Mouse (Mus musculus) heart, adult 11 months (tissue): ENCODE measurements around the gene Cfap77.
"Not testable (repeated sequence)": the region's sequence is repeated elsewhere in the genome, so short reads cannot be mapped to it uniquely, and the experiment has no call there.

Experiments
- DNase-seq: peaks from one replicate; pipeline ENCODE4 v3.0.0; 2022

Gene Cfap77

GRCm38 (mm10) chr2:29054991-29055390 lies at the start of gene Cfap77:
Gene Cfap77, minus strand, starts transcription at chr2:29055066.
- peak; percentile 96 for DNase-seq

DNA sequence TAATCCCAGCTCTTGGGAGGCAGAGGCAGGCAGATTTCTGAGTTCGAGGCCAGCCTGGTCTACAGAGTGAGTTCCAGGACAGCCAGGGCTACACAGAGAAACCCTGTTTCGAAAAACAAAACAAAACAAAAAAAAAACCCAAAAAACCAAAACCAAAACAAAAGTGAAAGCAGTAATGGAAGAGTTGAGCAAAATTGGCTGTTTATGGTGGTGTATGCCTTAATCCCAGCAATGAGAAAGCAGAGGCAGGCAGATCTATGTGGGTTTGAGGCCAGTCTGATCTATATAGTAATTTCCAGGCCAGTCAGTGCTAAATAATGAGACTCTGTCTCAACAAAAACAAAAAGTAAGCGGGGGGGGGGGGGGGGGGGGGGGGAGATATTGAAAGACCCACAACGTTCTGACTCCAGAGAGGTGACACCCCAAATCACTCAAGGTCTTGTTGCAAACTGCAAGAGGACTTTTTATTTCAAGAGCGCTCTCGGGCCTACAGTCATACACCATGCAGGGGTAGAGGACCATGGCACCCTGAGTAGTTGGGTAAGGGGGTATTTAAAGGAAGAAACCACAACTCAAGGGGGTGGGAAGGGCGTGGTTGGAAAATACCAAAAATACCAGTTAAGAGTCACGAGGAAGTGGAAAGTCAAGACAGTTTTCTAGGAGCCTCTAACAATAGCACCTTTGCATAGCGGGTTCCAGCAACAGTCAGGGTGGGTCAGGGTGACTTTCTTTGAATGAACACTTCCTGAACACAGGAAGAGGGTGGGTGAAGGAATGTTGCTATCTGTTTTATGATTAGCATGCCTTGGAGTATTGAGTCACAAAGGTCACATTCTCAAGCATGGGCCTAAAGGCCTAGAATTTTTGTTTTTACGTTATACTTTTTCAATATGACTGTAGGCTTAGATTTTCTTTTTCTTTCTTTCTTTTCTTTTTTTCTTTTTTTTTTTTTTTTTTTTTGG lies 47.8 kb upstream of the Cfap77 start:
- DNase-seq: peak; percentile 93

DNA sequence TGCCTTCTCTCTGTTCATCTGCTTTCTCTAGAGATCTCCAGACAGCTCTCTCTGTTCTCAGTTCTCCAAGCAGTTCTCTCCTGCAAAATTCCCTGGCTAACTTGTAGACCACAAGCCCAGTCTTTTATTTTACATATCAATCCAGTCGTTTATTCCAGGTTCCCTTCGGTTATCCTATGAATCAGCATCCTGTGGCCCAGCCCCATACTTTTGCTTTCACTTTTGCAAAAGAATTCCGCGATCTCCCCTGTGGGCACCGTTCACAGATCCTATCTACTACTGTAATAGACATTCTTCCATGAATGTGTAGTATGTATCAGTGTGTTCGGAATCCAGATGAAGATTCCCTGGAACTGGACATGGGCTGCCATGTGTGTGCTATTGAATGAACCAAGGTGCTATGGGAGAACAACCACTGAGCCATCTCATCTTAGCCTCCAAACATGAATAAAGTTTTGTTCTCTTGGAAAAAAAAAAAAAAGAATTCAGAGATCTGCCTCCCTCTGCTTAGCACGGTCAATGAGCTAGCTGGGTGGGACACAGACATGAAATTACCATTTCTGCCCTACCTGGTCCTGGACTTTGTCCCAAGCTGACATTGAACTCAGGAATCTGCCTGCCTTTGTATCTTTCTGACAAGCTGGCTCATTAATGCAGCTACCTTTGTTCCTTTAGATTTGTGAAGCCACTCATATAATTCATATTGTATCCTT lies 46.1 kb upstream of the Cfap77 start:
- DNase-seq: peak; percentile 91

- DNase-seq: no peak
Measured at GRCm38 (mm10) chr2:29099646-29100045, 44.8 kb upstream of the Cfap77 start.

GRCm38 (mm10) chr2:29098786-29099185 lies 43.9 kb upstream of the Cfap77 start:
- DNase-seq: peak; percentile 71

GRCm38 (mm10) chr2:29097955-29098354 lies 43.1 kb upstream of the Cfap77 start:
- not testable (repeated sequence) for DNase-seq

GRCm38 (mm10) chr2:29097465-29097864 lies 42.6 kb upstream of the Cfap77 start:
- no peak for DNase-seq

DNA sequence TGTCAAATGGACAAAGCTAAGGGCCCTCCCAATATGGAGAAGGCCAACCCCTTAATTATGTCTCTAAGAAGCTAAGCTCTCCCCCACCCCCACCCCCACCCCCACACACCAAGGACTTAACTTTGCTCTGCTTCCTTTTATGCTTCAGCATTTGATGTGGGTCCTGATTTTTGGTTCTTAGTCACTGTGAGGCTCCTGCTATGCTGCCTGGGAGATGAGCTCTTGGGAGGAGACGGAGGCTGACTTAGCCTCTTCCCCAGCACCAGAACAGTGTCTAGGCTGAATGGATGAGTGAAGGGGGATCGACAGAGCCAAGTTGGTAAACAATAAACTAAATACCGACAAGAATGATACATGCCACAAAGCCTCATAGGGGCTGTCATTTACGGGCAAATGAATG lies 41.9 kb upstream of the Cfap77 start:
- DNase-seq: no peak

GRCm38 (mm10) chr2:29095674-29096073 lies 40.8 kb upstream of the Cfap77 start:
- no peak for DNase-seq

DNA sequence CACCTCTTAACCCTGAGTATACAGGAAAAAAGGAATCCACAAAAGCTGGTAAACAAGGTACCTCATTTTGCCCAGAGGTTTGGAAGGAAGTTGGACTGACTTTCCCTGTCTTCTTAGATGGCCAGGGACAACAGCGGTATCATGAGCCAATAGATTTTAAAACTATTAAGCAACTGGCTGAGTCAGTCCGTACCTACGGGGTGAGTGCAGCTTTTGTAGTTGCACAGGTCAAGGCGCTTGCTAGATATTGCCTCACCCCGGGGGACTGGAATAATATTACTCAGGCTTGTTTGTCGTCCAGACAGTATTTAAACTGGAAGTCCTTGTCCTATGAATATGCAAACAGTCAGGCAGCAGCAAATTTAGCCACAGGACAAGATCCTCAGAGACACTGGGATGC lies 34.4 kb upstream of the Cfap77 start:
- DNase-seq: peak; percentile 17

GRCm38 (mm10) chr2:29086026-29086425 lies 31.2 kb upstream of the Cfap77 start:
- peak; percentile 65 for DNase-seq

- no peak for DNase-seq
Measured at GRCm38 (mm10) chr2:29081965-29082364, 27.1 kb upstream of the Cfap77 start.

DNA sequence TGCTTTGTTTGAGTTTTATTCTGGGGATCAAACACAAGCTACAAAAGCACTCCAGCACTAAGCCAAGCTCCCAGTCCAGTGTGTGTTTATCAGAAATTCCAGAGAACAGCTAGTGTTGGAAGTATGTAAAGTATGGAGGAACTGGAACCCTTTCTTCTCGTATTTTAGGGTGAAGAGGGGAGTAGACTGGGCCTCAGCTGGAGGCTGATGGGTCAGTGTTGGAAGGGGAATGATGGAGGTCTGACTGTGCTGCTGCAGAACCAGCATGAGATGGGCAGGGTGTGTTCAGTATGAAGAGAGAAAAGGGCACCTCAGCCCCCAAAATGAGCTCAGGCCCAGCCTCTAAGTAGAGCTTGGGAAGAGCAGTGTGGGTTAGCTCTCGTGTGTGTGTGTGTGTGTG lies 21.4 kb upstream of the Cfap77 start:
- peak; percentile 67 for DNase-seq

GRCm38 (mm10) chr2:29075331-29076070 lies 20.6 kb upstream of the Cfap77 start:
- DNase-seq: peak; percentile 63

DNA sequence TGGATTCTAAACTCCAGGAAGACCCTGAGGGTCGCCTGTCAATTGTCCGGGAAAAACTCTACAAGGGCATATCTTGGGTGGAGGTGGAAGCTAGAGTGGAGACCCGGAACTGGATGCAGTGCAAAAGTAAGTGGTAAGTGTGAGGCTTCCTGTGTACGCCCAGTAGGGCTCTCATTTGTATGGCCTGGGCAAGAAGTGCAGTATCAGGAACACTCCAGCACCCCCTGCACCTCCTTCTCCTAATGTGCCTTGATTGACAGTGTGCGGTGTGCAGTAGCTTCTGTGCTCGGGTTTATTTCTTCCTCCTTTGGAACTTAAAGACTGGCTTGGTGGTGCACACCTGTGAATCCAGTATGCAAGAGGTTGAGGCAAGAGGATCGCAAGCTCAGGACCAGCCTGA lies 19.8 kb upstream of the Cfap77 start:
- no peak for DNase-seq

DNA sequence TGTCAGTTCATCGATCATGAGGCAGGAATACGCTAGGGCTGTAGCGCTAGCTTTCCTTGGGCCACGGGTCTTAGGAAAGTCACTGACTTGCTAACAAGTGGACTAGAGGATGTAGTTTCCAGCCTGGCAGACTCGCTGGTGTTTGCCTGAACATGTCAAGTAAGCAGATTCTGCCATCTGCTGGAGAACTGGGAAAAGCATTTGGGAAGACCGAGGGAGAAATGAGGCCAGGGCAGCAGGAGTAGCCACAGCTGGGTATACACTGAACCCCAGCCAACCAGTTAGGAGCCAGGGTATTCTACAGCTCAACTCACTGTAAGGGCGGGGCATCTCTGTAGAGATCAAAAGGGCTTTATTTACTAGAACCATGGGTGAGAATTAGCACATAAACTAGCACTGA lies 11.5 kb upstream of the Cfap77 start:
- DNase-seq: no peak

- DNase-seq: no peak
Measured at GRCm38 (mm10) chr2:29065796-29066195, 10.9 kb upstream of the Cfap77 start.

GRCm38 (mm10) chr2:29060135-29060597 lies 5.3 kb upstream of the Cfap77 start, which contains the start of gene Ttf1:
Gene Ttf1, plus strand, starts transcription at chr2:29060262.
- DNase-seq: peak; percentile 99

- DNase-seq: no peak
Measured at GRCm38 (mm10) chr2:29054545-29054935, 326 bp downstream of the Cfap77 start.

- peak; percentile 93 for DNase-seq
Measured at GRCm38 (mm10) chr2:29053802-29054544, 893 bp downstream of the Cfap77 start.

DNA sequence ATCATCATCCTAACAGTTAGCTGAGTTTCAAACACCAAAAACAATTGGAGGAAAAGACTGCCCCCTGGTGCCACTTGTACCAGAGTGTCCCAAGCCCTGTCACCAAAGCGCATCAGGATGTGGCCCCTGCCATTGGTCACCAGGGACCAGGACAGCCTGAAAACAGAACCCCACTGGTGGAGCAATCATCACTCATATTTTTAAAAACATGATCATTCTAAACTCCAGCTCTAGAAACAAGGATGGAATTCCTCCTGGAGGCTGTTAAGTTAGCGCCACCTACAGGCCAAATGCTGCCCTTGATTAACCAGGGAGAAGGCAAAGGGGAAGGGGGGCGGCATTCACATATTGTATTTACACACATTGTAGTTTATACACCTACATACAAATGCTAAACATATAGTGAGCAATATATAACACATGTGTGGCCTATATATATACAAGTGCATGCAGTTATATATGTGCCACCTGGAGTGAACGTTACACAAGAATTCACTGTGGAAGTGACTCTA lies 1.9 kb downstream of the Cfap77 start:
- peak; percentile 93 for DNase-seq

- no peak for DNase-seq
Measured at GRCm38 (mm10) chr2:29051932-29052331, 2.9 kb downstream of the Cfap77 start.
